Mouse (Mus musculus) liver, adult 2 months (tissue): ENCODE results near the gene Dhh.

Experiments used
- CTCF ChIP-seq: fragments of 200-500 bp; IDR thresholded peaks from 2 replicates; pipeline ENCODE4 v1.5.1; 2011; ENCODE audit warnings: low read depth, low read length, control low read depth
- POLR2A ChIP-seq: fragments of 200-500 bp; IDR thresholded peaks from 2 replicates; pipeline ENCODE4 v1.6.1; 2011; ENCODE audit warnings: low read length, control low read depth; ENCODE audit not compliant: insufficient read depth; ENCODE audit errors: extremely low read depth

GRCm38 (mm10) chr15:98902600-98902999 is 4.3 kb upstream of the Dhh start:
- no peak for TF ChIP-seq CTCF
- no peak for TF ChIP-seq POLR2A
